Mouse (Mus musculus): ENCODE measurements around the gene Mical2.

The Mical2 gene

DNA sequence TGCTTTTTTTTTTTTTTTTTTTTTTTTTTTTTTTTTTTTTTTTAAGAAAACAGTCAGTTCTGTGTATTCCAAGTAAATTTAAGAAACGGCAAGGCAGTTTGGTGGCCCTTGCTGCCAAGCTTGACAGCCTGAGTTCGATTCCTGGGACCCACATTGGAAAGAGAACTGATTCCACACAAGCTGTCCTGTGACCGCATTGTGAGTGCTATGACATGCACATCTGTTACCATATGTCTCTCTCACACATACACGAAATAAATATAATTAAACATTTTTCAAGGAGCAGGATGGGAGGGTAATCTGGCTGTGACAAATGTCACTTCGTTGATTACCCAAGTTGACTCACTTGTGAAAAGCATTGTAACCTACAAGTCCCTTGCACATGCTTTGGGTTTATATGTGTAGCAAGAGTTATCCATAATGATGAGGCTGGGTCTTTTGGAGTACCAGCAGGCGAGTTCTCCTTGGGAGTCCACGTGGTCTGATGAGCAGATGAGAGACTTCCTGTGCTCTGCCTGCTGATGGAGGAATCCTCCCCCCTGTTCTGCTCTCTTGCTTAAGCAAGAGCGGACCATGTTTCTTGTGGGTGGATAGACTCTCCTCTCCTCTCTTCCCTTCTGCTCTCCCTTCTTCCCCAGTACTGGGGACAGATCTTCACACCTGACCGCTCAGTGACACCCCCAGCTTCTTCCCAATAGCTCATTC lies 58.1 kb downstream of the Mical2 start:
- DNase-seq: no peak

- no peak for DNase-seq
Observed at GRCm38 (mm10) chr7:112285573-112285972, 59.9 kb downstream of the Mical2 start.

- no peak for DNase-seq
Observed at GRCm38 (mm10) chr7:112288352-112289107, 62.9 kb downstream of the Mical2 start.

- no peak for DNase-seq
Observed at GRCm38 (mm10) chr7:112289514-112289913, 63.9 kb downstream of the Mical2 start.

- no peak for DNase-seq
Observed at GRCm38 (mm10) chr7:112289990-112290389, 64.3 kb downstream of the Mical2 start.

DNA sequence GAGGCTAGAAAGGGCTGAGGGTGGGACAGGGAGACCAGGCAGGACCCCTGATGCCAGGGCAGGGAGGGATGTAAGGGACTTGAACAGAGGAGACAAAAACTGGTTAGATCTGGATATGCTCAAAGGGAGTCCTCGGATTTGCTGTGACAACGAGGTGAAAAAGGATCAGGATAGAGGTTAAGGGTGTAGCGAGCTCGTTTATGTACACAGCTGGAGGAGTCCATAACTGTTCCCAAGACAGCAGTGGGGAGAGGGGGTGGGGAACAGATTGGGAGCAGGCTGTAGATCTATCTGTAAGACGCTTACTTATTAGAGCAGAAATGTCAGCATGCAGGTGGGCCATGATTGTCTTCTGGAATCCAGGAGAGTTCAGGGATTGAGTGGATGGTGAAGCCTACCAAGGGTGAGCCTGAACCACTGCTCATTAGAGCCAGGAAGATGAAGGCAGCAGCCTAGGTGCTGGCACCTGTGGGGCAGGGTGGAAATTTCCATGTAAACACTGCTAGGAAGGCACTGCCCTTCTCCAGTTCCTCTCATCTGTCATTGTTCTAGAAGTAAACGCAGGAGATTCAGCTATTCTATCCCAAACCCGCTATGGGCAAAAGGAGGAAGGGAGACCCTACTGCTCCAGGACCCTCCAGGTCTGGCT lies 67.9 kb downstream of the Mical2 start:
- DNase-seq: no peak

DNA sequence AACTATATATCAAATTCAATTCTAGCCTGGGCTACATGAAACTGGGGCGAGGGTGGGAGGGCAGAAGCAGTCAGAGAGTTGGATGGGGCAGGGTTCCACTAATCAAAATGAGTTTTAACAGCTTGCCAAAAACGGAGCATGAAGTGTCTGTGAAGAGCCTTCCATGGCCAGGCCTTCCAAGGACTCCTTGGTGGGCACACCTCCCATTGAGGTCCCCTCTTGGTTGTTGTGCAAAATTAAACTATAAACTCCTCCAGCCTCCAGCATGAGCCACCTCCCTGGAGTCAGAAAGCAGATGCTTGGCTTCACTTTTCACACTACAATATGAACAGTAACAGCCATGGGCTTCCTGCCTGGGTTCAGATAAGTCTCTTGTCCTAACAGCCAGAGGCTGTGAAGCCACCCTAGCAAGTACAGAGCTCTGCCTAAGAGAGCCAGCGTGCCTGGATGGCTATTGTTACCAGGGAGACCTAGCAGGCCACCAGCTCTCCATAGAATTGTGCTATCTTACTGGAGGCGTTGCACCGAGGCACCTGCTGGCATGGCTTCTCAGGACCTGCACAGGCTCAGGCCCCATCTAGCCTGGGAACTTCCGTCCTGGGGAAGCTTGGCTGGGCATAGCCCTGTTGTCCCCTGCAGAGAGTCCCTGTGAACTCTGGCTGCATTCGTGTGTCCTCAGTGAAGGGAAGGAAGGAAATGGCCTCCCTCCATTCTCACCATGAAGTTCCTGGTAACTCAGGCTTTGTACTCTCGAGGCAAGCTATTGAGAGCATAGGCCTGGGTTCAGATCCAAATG lies 70.0 kb downstream of the Mical2 start:
- no peak for DNase-seq

DNA sequence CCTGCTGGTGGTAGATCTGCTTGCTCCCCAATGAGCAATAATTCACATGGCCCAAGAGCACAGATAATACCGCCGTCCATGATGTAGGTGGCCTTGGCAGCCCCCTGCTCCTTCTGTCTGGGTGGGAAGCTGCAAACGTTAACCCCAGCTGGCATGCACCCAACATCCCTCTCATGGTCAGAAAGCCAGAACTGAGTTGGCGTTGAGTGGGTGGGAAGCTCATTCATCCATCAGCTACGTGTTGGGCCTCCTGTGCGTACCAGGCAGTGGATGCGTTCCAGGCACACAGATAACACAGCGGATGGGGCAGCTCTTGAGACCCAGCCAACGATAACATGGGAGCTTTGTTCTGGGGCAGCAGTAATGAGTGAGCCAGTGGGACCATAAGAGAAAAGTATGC lies 72.4 kb downstream of the Mical2 start:
- peak; percentile 48 for DNase-seq

- no peak for DNase-seq
Observed at GRCm38 (mm10) chr7:112298871-112299422, 73.3 kb downstream of the Mical2 start.

DNA sequence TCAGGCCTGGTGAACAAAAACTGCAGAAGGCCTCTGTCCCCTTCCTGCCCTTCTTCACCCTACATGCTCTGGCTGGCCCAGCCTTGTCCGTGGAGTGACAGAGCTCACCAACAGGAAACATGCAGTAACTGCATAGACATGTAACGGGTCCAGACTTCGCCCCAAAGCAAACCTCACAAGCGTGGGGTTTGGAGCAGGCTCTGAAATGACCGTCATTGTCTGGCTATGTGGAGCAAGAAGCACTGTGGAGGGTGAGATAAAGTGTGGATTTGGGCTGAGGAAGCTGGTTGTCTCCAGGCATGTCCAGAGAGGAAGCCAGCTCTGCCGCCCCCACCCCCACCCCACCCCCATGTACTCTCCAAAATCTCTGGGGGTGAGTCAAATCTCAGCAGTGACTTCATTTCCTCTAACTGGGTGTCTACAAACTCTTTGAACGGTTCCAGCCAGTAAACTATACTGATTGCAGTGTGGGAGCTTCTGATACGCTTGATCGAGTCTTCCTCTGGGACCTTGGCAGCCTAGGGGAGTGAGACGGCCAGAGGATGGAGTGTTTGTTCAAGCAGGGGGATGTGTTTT lies 74.0 kb downstream of the Mical2 start:
- no peak for DNase-seq

- no peak for DNase-seq
Observed at GRCm38 (mm10) chr7:112300141-112300540, 74.5 kb downstream of the Mical2 start.

DNA sequence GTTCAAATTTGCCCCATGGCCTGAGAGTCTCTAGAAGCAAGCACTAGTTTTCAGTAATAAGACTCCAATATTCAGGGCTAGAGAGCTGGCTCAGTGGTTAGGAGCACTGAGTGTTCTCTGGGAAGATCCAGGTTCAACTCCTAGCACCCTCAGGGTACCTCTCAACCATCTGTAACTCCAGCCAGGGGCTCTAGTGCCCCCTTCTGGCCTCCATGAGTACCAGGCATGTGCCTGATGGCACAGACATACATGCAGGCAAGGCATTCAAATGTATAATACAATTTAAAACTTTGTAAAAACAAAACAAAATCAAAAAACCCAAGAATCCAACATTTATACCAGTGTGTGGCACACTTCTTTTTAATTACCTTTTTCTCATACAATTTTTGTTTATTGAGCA lies 75.4 kb downstream of the Mical2 start:
- no peak for DNase-seq

- no peak for DNase-seq
Observed at GRCm38 (mm10) chr7:112304382-112304781, 78.7 kb downstream of the Mical2 start.

GRCm38 (mm10) chr7:112309289-112310016 lies 83.8 kb downstream of the Mical2 start:
- DNase-seq: no peak

GRCm38 (mm10) chr7:112310017-112310360 lies 84.3 kb downstream of the Mical2 start:
- no peak for DNase-seq

DNA sequence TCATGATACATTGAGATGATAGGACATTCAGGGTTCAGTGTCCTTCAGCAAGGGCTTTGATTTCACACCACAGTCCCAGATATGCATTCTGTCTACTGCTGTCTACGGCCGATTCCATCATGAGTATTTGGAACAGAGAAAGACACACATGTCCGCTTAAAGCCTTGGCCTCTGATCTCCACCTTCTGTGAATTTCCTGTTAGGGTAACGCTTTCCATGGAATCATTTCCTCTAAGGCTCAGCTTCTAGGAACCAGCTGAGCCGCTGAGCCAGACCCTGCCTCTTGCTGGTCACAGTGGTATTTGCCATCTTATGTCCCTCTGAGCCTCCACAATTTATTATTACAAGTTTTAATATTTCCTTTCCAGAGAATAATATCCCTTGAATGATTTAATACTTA lies 87.6 kb downstream of the Mical2 start:
- DNase-seq: no peak

DNA sequence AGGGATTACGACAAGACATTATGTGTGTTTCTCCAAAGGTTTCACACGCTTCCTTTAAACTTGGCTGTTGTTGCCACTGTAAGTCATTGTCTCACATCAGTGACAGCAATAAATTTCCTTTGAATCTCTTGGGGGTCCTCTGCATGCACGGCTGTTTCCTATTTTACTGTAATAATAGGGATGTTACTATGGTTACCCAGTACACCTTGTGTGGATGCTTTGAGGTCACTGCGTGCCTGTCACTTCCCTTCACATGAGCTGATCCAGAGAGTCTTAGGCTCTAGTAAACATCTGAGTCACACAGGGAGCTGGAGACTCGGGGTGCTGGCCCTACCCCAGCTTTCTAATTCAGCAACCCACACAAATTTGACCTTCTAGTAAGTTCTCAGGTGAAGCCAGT lies 88.0 kb downstream of the Mical2 start:
- no peak for DNase-seq

- no peak for DNase-seq
Observed at GRCm38 (mm10) chr7:112316239-112316638, 90.6 kb downstream of the Mical2 start.

- no peak for DNase-seq
Observed at GRCm38 (mm10) chr7:112317491-112317890, 91.8 kb downstream of the Mical2 start.

GRCm38 (mm10) chr7:112318306-112318705 lies 92.7 kb downstream of the Mical2 start:
- DNase-seq: no peak

DNA sequence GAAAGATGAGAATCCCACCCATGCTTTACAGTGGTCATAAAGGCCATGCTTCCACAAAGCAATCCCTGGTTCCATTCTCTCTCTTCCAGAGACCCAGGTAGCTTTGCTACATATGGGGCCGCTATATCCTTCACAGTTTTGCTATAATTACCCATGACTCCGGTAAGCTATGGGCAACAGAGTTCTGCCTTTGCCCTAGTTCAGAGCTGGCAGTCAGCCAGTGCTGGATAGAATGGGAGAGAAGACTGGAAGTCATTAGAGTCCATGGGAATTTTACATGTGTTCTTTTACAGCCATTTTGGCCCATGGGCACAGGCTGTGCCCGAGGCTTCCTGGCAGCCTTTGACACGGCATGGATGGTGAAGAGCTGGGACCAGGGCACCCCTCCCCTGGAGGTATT lies 93.8 kb downstream of the Mical2 start:
- no peak for DNase-seq

All from liver (tissue).